Mouse (Mus musculus) neural tube, embryonic 11.5 days (tissue): Measurements from ENCODE around the gene Cdk14. TPM values are rescaled to one million over a fixed set of nuclear protein-coding genes. Genes with fewer than 3 reads are reported as not detected.

ENCODE experiments used
- ATAC-seq: fragments of 200-750 bp; cut with Nextera tagmentation; 2 replicates; pipeline ENCODE4 v1.8.0; 2017; ENCODE audit warnings: moderate number of reproducible peaks, mild to moderate bottlenecking, moderate TSS enrichment, moderate library complexity; ENCODE audit not compliant: insufficient read depth, low FRiP score, low TSS enrichment
- DNase-seq: peaks from one replicate; pipeline ENCODE4 v3.0.0-alpha.2; 2015; ENCODE audit warnings: low spot score
- H3K27ac ChIP-seq: fragments of 300-500 bp; sonication (generic); 2 replicates; pipeline ENCODE4 v1.5.1; 2014; ENCODE audit warnings: low read depth, mild to moderate bottlenecking, low read length
- H3K27me3 ChIP-seq: fragments of 300-500 bp; sonication (generic); 2 replicates; pipeline ENCODE4 v1.6.1; 2014; ENCODE audit warnings: mild to moderate bottlenecking, low read length, mixed read lengths; ENCODE audit not compliant: control insufficient read depth, insufficient read depth
- H3K36me3 ChIP-seq: fragments of 300-500 bp; sonication (generic); 2 replicates; pipeline ENCODE4 v1.6.1; 2014; ENCODE audit warnings: mild to moderate bottlenecking, low read length, moderate library complexity, mixed read lengths; ENCODE audit not compliant: control insufficient read depth, insufficient read depth
- H3K4me1 ChIP-seq: fragments of 300-500 bp; sonication (generic); 2 replicates; pipeline ENCODE4 v1.6.1; 2014; ENCODE audit warnings: low read length, mixed read lengths; ENCODE audit not compliant: control insufficient read depth, insufficient read depth
- H3K4me2 ChIP-seq: fragments of 300-500 bp; sonication (generic); 2 replicates; pipeline ENCODE4 v1.6.1; 2014; ENCODE audit warnings: low read depth, mild to moderate bottlenecking, moderate library complexity
- H3K4me3 ChIP-seq: fragments of 300-500 bp; sonication (generic); 2 replicates; pipeline ENCODE4 v1.5.1; 2014; ENCODE audit warnings: low read depth, low read length
- H3K9ac ChIP-seq: fragments of 300-500 bp; sonication (generic); 2 replicates; pipeline ENCODE4 v1.6.1; 2014; ENCODE audit warnings: mild to moderate bottlenecking, low read length
- H3K9me3 ChIP-seq: fragments of 300-500 bp; sonication (generic); 2 replicates; pipeline ENCODE4 v1.6.1; 2016; ENCODE audit warnings: low read length; ENCODE audit not compliant: control insufficient read depth
- WGBS: fragments of 180-500 bp; shearing (Covaris S2); extraction: QIAGEN DNeasy Blood & Tissue Kit; methylation state at CpG from one replicate; pipeline ENCODE4 v1.1.7; 2014; 5-methylcytosine and 5-hydroxymethylcytosine counted together
- polyA plus RNA-seq: library from polyadenylated mRNA; unstranded; fragments of >200 nt; fragmentation: Nextera tagmentation; extraction: Ambion mirVana; gene quantifications from 2 replicates; pipeline ENCODE4 v1.2.1, GENCODE M21; 2014

The Cdk14 gene
- polyA plus RNA-seq, 1 experiment from 2014 or later = 29.5 TPM

DNA sequence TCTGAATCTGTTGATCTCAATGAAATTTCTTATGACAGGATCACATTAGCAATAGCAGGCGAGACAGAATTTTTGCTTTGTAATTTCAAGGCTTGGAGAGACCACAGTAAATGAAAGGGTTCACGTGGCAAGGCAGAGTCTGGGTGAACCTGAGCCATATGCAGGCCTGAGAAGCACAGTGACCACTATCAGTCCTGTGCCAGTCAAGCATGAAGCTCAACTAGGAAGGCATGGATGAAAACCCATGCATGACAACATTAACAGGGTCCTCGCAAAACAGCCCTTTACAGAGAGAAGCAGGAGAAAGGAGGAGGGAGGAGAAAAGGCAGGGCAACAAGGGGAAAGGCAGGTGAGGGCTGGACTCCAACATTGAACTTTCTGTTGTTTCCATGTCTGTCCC lies 311.1 kb downstream of the Cdk14 start:
- no peak for DNase-seq

GRCm38 (mm10) chr5:5096248-5096915 lies 323.7 kb downstream of the Cdk14 start:
- no peak for ATAC-seq
- H3K36me3 ChIP-seq = no peaks in the 10 kb centered on the region
- H3K9ac ChIP-seq = no peak overlapping the region
- H3K4me2 ChIP-seq = no peak overlapping the region
- no peaks in the 10 kb centered on the region for H3K27me3 ChIP-seq
- no peak overlapping the region for H3K27ac ChIP-seq
- no peak for DNase-seq
- no peak overlapping the region for H3K4me3 ChIP-seq
- H3K4me1 ChIP-seq = no peaks in the 10 kb centered on the region
- WGBS = 55% methylated on average over 3 of the region's 3 CpGs
- no peaks in the 10 kb centered on the region for H3K9me3 ChIP-seq

More for the DNA sequence above, 311.1 kb downstream of the Cdk14 start:
- H3K36me3 ChIP-seq = no peaks in the 10 kb centered on the region
- H3K9me3 ChIP-seq = no peaks in the 10 kb centered on the region
- ATAC-seq = no peak
- no peaks in the 10 kb centered on the region for H3K4me1 ChIP-seq
- no peaks in the 10 kb centered on the region for H3K27me3 ChIP-seq
- WGBS = 76% methylated on average over 3 of the region's 3 CpGs
- no peak overlapping the region for H3K9ac ChIP-seq
- H3K4me2 ChIP-seq = no peak overlapping the region
- no peak overlapping the region for H3K27ac ChIP-seq
- no peak overlapping the region for H3K4me3 ChIP-seq

DNA sequence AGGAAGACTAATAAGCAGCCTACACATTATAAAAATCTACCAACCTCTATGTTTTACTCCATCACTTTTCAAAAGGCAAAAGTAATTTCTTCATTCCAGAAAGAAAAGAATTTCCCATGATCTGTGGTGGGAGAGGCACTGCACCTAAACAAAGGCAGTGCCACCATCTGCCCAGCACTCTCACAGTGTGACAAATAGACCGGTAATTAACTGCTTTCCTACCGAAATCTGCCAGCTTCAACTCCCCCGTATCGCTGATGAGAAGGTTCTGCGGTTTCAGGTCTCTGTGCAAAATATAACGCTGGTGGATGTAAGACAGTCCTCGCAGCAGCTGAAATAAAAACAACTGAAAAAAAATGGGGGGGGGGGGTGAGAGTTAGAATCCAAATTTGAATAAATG lies 327.4 kb downstream of the Cdk14 start:
- H3K4me1 ChIP-seq = no peaks in the 10 kb centered on the region
- no peak for DNase-seq
- H3K4me2 ChIP-seq = no peak overlapping the region
- H3K9ac ChIP-seq = no peak overlapping the region
- H3K27ac ChIP-seq = no peak overlapping the region
- 77% methylated on average over 7 of the region's 7 CpGs for WGBS
- no peaks in the 10 kb centered on the region for H3K27me3 ChIP-seq
- no peaks in the 10 kb centered on the region for H3K36me3 ChIP-seq
- no peaks in the 10 kb centered on the region for H3K9me3 ChIP-seq
- ATAC-seq = no peak
- no peak overlapping the region for H3K4me3 ChIP-seq

- Histone ChIP-seq H3K9ac (no peak overlapping the region), H3K4me3 (no peak overlapping the region), H3K27ac (no peak overlapping the region), H3K4me2 (no peak overlapping the region), H3K4me1 (no peaks in the 10 kb centered on the region), H3K27me3 (no peaks in the 10 kb centered on the region), H3K36me3 (no peaks in the 10 kb centered on the region), H3K9me3 (no peaks in the 10 kb centered on the region)
- WGBS = 62% methylated on average over 1 of the region's 1 CpGs
- ATAC-seq = no peak
- no peak for DNase-seq
Observed at GRCm38 (mm10) chr5:5071526-5071925, 348.6 kb downstream of the Cdk14 start.

- Histone ChIP-seq H3K27me3 (no peaks in the 10 kb centered on the region), H3K27ac (no peak overlapping the region), H3K36me3 (no peaks in the 10 kb centered on the region), H3K9me3 (no peaks in the 10 kb centered on the region), H3K9ac (no peak overlapping the region), H3K4me3 (no peak overlapping the region), H3K4me2 (no peak overlapping the region), H3K4me1 (no peaks in the 10 kb centered on the region)
- 81% methylated on average over 3 of the region's 3 CpGs for WGBS
- ATAC-seq (no peak), DNase-seq (no peak)
Observed at GRCm38 (mm10) chr5:5064686-5065085, 355.4 kb downstream of the Cdk14 start.

- H3K4me2 ChIP-seq = no peak overlapping the region
- 67% methylated on average over 4 of the region's 4 CpGs for WGBS
- no peaks in the 10 kb centered on the region for H3K9me3 ChIP-seq
- no peak overlapping the region for H3K9ac ChIP-seq
- no peak for DNase-seq
- no peaks in the 10 kb centered on the region for H3K36me3 ChIP-seq
- no peak overlapping the region for H3K27ac ChIP-seq
- H3K27me3 ChIP-seq = no peaks in the 10 kb centered on the region
- 0 out of 2 replicates have a peak, but pooled peaks cover 3% of the 10 kb centered on the region for H3K4me1 ChIP-seq
- no peak for ATAC-seq
- H3K4me3 ChIP-seq = no peak overlapping the region
Observed at GRCm38 (mm10) chr5:5056102-5056883, 363.8 kb downstream of the Cdk14 start.

GRCm38 (mm10) chr5:5055494-5055893 lies 364.6 kb downstream of the Cdk14 start:
- WGBS = 51% methylated on average over 1 of the region's 1 CpGs

GRCm38 (mm10) chr5:5054270-5054669 lies 365.8 kb downstream of the Cdk14 start:
- no peaks in the 10 kb centered on the region for H3K27me3 ChIP-seq
- H3K27ac ChIP-seq = no peak overlapping the region
- DNase-seq (no peak), ATAC-seq (no peak)
- no peaks in the 10 kb centered on the region for H3K9me3 ChIP-seq
- H3K36me3 ChIP-seq = no peaks in the 10 kb centered on the region
- no peak overlapping the region for H3K4me3 ChIP-seq
- H3K4me2 ChIP-seq = no peak overlapping the region
- no peak overlapping the region for H3K9ac ChIP-seq
- 0 out of 2 replicates have a peak, but pooled peaks cover 3% of the 10 kb centered on the region for H3K4me1 ChIP-seq
- WGBS = 43% methylated on average over 1 of the region's 1 CpGs

More at GRCm38 (mm10) chr5:5055494-5055893, 364.6 kb downstream of the Cdk14 start:
- H3K36me3 ChIP-seq = no peaks in the 10 kb centered on the region
- no peaks in the 10 kb centered on the region for H3K9me3 ChIP-seq
- ATAC-seq (no peak), DNase-seq (no peak)
- H3K4me3 ChIP-seq = no peak overlapping the region
- 0 out of 2 replicates have a peak, but pooled peaks cover 3% of the 10 kb centered on the region for H3K4me1 ChIP-seq
- no peak overlapping the region for H3K27ac ChIP-seq
- H3K9ac ChIP-seq = no peak overlapping the region
- no peak overlapping the region for H3K4me2 ChIP-seq
- no peaks in the 10 kb centered on the region for H3K27me3 ChIP-seq

DNA sequence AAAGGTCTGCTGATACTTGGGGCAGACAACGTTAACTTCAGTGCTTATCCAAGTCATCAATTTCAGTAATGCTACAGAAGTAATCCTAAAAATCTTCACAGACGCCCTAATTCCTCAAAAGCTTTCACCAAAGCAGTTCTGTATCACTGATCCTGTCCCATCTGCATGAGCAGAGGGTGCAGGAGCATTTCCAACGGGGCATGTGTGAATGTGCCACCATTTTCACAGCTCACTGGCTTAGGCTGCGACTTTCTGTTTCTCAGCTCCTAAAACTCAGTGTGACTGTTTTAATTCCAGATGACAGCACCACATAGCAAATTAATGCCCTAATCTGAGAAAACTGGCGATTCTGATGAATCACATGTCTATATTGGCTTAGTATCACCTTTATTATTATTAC lies 375.8 kb downstream of the Cdk14 start:
- H3K36me3 ChIP-seq = no peaks in the 10 kb centered on the region
- H3K4me1 ChIP-seq = no peaks in the 10 kb centered on the region
- H3K27ac ChIP-seq = no peak overlapping the region
- H3K4me3 ChIP-seq = no peak overlapping the region
- H3K27me3 ChIP-seq = no peaks in the 10 kb centered on the region
- no peak overlapping the region for H3K9ac ChIP-seq
- no peaks in the 10 kb centered on the region for H3K9me3 ChIP-seq
- WGBS = 84% methylated on average over 5 of the region's 5 CpGs
- DNase-seq = no peak
- H3K4me2 ChIP-seq = no peak overlapping the region
- ATAC-seq = no peak
